Mouse (Mus musculus): ENCODE results near the gene Golga1. TPM values are rescaled to one million over a fixed set of nuclear protein-coding genes. Genes with fewer than 3 reads are reported as not detected.

Gene Golga1
- polyA plus RNA-seq, 1 experiment from 2014 or later, result 31.5 TPM

Other genes with a start within 250 kb of the Golga1 start
- 4.2 and 5.2 TPM in 2 replicates for gene Nr6a1, start 137.9 kb downstream of the Golga1 start, polyA plus RNA-seq (2016; fragmentation: Nextera tagmentation; extraction: Ambion mirVana)
- 4.4 and 5.3 TPM in 2 replicates for gene Olfml2a, start 133.6 kb downstream of the Golga1 start, polyA plus RNA-seq (2016; fragmentation: Nextera tagmentation; extraction: Ambion mirVana)
- gene Wdr38, start 68.1 kb downstream of the Golga1 start, polyA plus RNA-seq (2016; fragmentation: Nextera tagmentation; extraction: Ambion mirVana), result 1.6 and 2.0 TPM in 2 replicates
- gene Arpc5l, start 60.2 kb downstream of the Golga1 start, polyA plus RNA-seq (2016; fragmentation: Nextera tagmentation; extraction: Ambion mirVana), result 122 and 133 TPM in 2 replicates
- 887 and 959 TPM in 2 replicates for gene Rpl35, start 59.9 kb downstream of the Golga1 start, polyA plus RNA-seq (2016; fragmentation: Nextera tagmentation; extraction: Ambion mirVana)
- gene Scai, start 125.2 kb upstream of the Golga1 start, polyA plus RNA-seq (2016; fragmentation: Nextera tagmentation; extraction: Ambion mirVana), result 16.5 and 16.8 TPM in 2 replicates
- gene Ppp6c, start 160.9 kb upstream of the Golga1 start, polyA plus RNA-seq (2016; fragmentation: Nextera tagmentation; extraction: Ambion mirVana), result 72.0 and 81.1 TPM in 2 replicates

Measured in neural tube, embryonic 12.5 days (tissue).